Mouse (Mus musculus) E14TG2a.4 (cell line): ENCODE results near the gene Tepsin.

Source experiments
- H3K27me3 ChIP-seq: 2 replicates; pipeline ENCODE4 v1.6.1; 2014; ENCODE audit warnings: low read length, control low read depth; ENCODE audit not compliant: insufficient read depth
- H3K36me3 ChIP-seq: 2 replicates; pipeline ENCODE4 v1.6.1; 2014; ENCODE audit warnings: low read length, control low read depth; ENCODE audit not compliant: insufficient read depth
- H3K4me1 ChIP-seq: replicated peaks from 2 replicates; pipeline ENCODE4 v1.6.1; 2014; ENCODE audit warnings: low read depth, low read length, control low read depth
- H3K4me3 ChIP-seq: replicated peaks from 2 replicates; pipeline ENCODE4 v1.5.1; 2014; ENCODE audit warnings: mild to moderate bottlenecking, low read length
- H3K9me3 ChIP-seq: 2 replicates; pipeline ENCODE4 v1.6.1; 2014; ENCODE audit warnings: low read length, control low read depth
- CTCF ChIP-seq: conservative IDR thresholded peaks from 2 replicates; pipeline ENCODE4 v1.5.1; 2014; ENCODE audit warnings: low read length
- NANOG ChIP-seq: IDR thresholded peaks from 2 replicates; pipeline ENCODE4 v1.6.1; 2014; ENCODE audit warnings: borderline replicate concordance, low read length, mixed read lengths
- POU5F1 ChIP-seq: IDR thresholded peaks from 2 replicates; pipeline ENCODE4 v1.6.1; 2014; ENCODE audit warnings: low read length, borderline replicate concordance

The Tepsin gene

DNA sequence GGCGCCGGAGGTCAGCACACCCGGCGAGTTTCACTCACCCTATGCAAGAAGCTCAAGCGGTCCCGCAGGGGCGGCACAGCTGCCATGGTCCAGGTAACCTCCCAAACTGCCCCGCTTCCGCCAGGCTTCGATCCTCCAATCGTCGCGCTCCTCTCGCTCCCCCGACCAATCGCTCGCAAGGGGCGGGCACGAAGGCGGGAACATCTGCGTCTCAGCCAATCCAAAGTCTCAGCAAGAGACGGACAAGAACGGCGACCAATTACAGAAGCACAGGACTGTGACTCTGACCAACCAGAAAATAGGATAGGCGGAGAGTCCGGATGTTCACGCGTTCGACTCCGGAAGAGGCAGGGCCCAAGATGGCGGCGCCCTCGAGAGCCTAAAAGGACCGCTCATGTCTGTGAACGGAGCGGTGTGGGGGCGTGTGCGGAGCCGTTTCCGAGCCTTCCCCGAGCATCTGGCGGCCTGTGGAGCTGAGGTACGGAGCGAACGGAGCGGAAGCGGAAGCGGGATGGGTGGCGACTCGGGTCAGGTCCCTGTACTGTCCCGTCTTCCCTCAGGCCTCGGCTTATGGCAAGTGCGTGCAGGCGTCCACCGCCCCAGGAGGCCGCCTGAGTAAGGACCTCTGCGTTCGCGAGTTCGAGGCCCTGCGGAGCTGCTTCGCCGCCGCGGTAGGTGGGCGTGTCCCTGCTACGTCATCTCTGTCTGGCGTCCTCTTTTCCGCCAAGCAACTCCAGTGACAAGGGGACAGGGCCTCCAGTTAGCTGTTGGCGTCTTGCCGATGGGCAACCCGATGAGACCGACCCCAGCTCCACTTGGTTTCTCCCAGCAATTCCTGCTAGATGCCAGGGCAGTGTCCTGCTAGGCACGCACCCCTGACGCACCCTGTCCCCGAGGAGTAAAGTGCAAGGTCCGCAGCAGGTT lies at the start of gene Tepsin, which contains the start of gene Ndufaf8:
Tepsin (minus strand) TSS at position 144 of the 924 bp plus-strand sequence.
Ndufaf8 (plus strand) TSS at position 341 of the 924 bp plus-strand sequence.
- Histone ChIP-seq H3K4me1 (peaks cover 64% of the 10 kb centered on the region), H3K36me3 (peaks cover 65% of the 10 kb centered on the region), H3K27me3 (no peaks in the 10 kb centered on the region), H3K9me3 (no peaks in the 10 kb centered on the region), H3K4me3 (peak within 1 kb of the TSS; percentile 98)
- TF ChIP-seq NANOG = no peak
- TF ChIP-seq POU5F1 = no peak
- no peak for TF ChIP-seq CTCF

DNA sequence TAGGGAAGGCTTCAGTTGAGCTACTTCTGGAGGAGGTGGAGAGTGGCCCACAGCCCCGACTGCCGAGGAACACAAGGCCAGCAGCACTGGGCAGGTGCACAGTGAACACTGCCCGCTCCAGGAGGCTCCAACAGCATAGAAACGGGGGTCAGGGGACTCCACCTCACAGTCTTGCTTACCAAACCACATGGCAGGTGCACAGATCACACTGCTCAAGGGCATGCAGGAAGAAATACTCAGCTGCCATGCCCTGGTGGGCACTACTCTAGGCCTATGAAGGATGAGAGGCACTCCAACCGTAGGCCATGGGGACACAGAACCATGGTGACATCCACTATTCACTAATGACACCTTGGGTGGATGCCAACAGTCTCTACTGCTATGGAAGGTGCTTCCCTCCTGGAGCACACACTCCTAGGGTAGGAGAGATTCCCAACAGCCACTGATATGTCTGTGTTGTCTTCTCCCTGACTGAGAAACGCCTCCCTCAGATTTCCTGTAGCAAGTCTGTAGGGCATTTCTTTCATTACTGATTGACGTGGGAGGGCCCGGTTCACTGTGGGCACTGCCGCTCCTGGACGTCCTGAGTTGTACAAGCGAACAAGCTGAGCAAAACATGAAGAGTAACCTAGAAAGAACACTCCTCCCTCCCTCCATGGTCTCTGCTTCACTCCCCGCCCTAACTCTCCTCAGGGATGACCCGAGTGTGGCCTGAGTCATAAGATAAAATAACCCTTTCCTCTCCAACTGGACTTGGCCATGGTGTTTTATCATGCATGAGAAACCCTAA lies 45.4 kb upstream of the Tepsin start:
- Histone ChIP-seq H3K4me3 (no peak overlapping the region), H3K4me1 (peaks cover 91% of the 10 kb centered on the region), H3K27me3 (no peaks in the 10 kb centered on the region), H3K9me3 (no peaks in the 10 kb centered on the region), H3K36me3 (peaks cover 67% of the 10 kb centered on the region)
- no peak for TF ChIP-seq CTCF
- TF ChIP-seq POU5F1 = no peak
- TF ChIP-seq NANOG = no peak

DNA sequence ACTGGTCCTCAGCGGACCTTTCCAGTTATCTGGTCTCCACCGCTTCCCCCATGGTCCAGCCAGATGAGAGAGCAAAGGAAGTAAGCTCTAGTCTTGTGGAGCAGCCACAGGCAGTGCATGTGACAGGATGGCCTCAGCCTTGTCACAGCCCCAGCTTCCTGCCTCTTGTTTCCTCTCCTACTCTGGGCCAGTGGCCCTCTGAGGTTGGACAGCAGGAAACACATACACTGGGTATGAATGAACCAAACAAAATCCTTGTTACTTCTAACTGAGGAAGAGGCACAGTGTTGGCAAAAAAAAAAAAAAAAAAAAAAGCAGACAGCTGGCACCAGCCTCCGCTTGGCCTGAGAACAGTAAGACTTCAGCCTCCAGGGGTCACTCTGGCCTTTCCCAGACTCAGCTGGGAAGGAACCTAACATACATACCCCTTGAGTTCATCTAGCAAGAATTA lies 44.1 kb upstream of the Tepsin start:
- Histone ChIP-seq H3K27me3 (no peaks in the 10 kb centered on the region), H3K36me3 (peaks cover 78% of the 10 kb centered on the region), H3K4me1 (peaks cover 92% of the 10 kb centered on the region), H3K9me3 (no peaks in the 10 kb centered on the region), H3K4me3 (no peak overlapping the region)
- TF ChIP-seq POU5F1 = no peak
- TF ChIP-seq CTCF = no peak
- TF ChIP-seq NANOG = no peak

DNA sequence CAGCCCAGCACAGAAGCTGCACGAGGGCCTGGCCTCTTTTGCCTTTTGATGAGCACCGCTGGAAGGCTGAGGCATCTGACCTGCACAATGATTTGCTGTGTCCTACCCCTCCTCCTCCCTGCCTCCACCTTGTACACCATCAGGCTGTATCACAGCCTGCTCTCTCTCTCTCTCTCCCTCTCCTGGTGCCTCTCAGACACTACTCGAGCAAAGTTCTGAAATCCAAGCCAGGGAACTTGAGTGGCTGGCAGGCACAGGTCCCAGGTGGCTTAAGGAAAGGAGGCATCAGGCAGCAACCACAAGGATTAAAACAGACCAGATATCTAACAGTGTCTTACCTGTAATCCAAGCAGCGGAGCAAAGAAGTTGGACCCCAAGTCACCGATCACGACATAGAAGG lies 41.7 kb upstream of the Tepsin start:
- Histone ChIP-seq H3K4me1 (peaks cover 91% of the 10 kb centered on the region), H3K4me3 (no peak overlapping the region), H3K36me3 (peaks cover 75% of the 10 kb centered on the region), H3K27me3 (no peaks in the 10 kb centered on the region), H3K9me3 (no peaks in the 10 kb centered on the region)
- TF ChIP-seq POU5F1 (no peak), NANOG (no peak), CTCF (no peak)

DNA sequence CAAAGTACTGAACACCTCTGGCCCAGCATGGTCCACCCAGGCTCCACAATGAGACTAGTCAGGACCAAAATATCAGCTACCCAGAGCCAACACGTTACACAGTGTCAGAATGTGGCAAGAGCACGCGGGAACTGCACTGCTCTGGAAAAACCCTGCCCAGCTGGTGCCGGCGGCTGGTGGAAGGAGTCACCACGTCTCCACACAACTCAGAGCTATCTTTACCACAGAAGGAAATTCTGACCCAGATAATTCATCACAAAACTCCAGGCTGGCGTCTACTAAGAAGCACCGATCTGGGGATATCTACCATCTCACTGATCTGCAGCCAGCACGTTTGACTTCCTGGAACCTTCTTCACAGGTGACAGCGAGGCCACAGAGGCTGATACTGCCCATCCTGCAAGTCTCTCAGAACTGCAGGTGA lies 40.8 kb upstream of the Tepsin start:
- no peaks in the 10 kb centered on the region for H3K27me3 ChIP-seq
- peaks cover 91% of the 10 kb centered on the region for H3K4me1 ChIP-seq
- no peaks in the 10 kb centered on the region for H3K9me3 ChIP-seq
- TF ChIP-seq NANOG (no peak), CTCF (no peak), POU5F1 (no peak)
- H3K4me3 ChIP-seq = no peak overlapping the region
- peaks cover 75% of the 10 kb centered on the region for H3K36me3 ChIP-seq

DNA sequence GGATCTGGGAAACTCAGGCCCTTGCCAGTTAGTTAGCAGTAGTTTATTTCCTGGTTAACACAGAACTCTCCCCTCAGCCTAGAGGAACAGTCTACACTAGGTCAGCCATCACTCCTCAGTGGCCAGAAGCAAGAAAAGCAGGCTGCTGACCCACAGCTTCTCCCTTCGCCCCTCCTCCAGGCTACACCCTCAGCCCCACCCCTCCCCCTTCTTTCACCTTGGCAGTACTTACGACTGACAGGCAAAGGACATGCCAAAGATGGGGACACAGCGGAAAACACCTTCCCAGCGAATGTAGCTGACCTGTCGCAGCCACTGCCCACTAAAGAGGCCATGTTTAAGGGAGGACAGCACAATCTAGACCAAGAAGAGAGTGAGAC lies 39.1 kb upstream of the Tepsin start:
- no peaks in the 10 kb centered on the region for H3K27me3 ChIP-seq
- H3K36me3 ChIP-seq = peaks cover 78% of the 10 kb centered on the region
- H3K9me3 ChIP-seq = no peaks in the 10 kb centered on the region
- H3K4me1 ChIP-seq = peaks cover 81% of the 10 kb centered on the region
- no peak for TF ChIP-seq NANOG
- TF ChIP-seq POU5F1 = no peak
- no peak for TF ChIP-seq CTCF
- no peak overlapping the region for H3K4me3 ChIP-seq

DNA sequence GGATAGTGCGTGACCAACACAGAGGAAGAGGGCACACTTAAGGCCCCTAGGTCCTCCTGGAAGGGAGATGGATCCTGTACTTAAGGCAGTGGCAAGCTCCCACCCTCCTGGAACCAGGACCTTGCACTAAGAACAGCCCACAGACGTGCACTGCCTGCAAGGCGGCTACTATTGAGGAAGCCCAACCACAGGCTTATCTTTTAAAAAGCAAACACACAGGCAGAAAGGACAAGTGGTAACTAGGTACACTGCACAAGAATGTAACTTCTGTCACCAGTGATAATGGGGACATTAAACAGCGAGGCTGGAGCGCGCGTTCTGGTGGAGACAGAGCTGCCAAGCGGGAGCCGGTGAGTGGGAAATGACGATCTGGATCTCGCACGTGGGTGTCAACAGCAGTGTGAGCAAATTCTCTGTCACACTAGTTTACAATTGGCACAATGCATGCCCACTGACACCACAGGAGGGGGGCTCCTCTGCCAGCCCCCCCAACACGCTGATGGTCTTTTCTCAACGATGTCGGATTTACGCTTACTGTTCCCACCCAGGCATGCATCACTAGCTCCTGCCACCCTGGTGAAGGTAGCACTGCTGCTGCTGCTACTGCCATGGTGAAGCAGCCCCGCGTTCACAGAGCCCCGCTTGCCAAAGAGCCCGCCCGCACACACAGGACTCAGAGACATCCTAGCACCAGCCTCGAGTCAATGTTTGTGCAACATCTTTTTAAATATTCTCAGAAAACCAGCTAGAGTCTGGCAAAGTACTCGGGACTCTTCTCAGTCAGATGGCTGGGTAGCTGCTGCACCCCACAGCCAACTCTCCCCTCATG lies 38.5 kb upstream of the Tepsin start:
- Histone ChIP-seq H3K4me1 (peaks cover 75% of the 10 kb centered on the region), H3K27me3 (no peaks in the 10 kb centered on the region), H3K9me3 (no peaks in the 10 kb centered on the region), H3K36me3 (peaks cover 84% of the 10 kb centered on the region), H3K4me3 (no peak overlapping the region)
- TF ChIP-seq CTCF (no peak), POU5F1 (no peak), NANOG (no peak)
